Mouse (Mus musculus) macrophage (primary cell): ENCODE data around the gene Otud7a. TPM values are rescaled to one million over a fixed set of nuclear protein-coding genes. Genes with fewer than 3 reads are reported as not detected.

Experiments used
- H3K27ac ChIP-seq: fragments of 350-480 bp; formaldehyde crosslinking; 2 replicates; pipeline ENCODE4 v1.9.0; 2021
- H3K36me3 ChIP-seq: fragments of 350-480 bp; formaldehyde crosslinking; 2 replicates; pipeline ENCODE4 v1.9.0; 2021; ENCODE audit errors: inconsistent target
- H3K4me3 ChIP-seq: fragments of 350-480 bp; formaldehyde crosslinking; 2 replicates; pipeline ENCODE4 v1.9.0; 2021; ENCODE audit errors: inconsistent target
- H3K79me2 ChIP-seq: fragments of 350-480 bp; formaldehyde crosslinking; 2 replicates; pipeline ENCODE4 v1.9.0; 2021; ENCODE audit errors: inconsistent target
- WGBS: methylation state at CpG from one replicate; pipeline ENCODE4 v1.1.7; 2026; ENCODE audit warnings: inconsistent platforms; ENCODE audit not compliant: missing documents; 5-methylcytosine and 5-hydroxymethylcytosine counted together
- polyA plus RNA-seq: library from polyadenylated mRNA; stranded (reverse); fragments of 250-400 nt; gene quantifications from 3 replicates; pipeline ENCODE4 v1.2.4, GENCODE M21; 2018; ENCODE audit warnings: inconsistent platforms
- total RNA-seq, 78 experiments: library from RNA; depleted of rRNA; stranded (reverse); fragments of 250-400 nt; gene quantifications; 1 replicate in 9 of 78; 2 replicates in 24 of 78; 3 replicates in 43 of 78; 4 replicates in 2 of 78; pipeline ENCODE4 v1.2.4; 2018; ENCODE audit warnings: inconsistent platforms in 56 of 78

Gene Otud7a
- not detected for total RNA-seq (2018; cell fraction: chromatin; rRNA removed)
- total RNA-seq (2018; cell fraction: cytosol; rRNA removed), result not detected
- total RNA-seq (2018; cell fraction: nucleus; rRNA removed), result not detected
- polyA plus RNA-seq, result not detected in 3 replicates

- Histone ChIP-seq H3K27ac (no peak within 1 kb of the TSS), H3K36me3 (no peaks in the 10 kb centered on the region), H3K79me2 (no peaks in the 10 kb centered on the region), H3K4me3 (no peak within 1 kb of the TSS)
- whole genome bisulfite sequencing, result 3% methylated on average over 114 of the region's 123 CpGs
Measured at GRCm38 (mm10) chr7:63444484-63445345, at the start of gene Otud7a. Otud7a (plus strand) TSS chr7:63444751.

- H3K4me3 ChIP-seq, result no peak overlapping the region
- no peaks in the 10 kb centered on the region for H3K36me3 ChIP-seq
- H3K27ac ChIP-seq, result no peak overlapping the region
- H3K79me2 ChIP-seq, result no peaks in the 10 kb centered on the region
Measured at GRCm38 (mm10) chr7:63405988-63406387, 38.6 kb upstream of the Otud7a start.

DNA sequence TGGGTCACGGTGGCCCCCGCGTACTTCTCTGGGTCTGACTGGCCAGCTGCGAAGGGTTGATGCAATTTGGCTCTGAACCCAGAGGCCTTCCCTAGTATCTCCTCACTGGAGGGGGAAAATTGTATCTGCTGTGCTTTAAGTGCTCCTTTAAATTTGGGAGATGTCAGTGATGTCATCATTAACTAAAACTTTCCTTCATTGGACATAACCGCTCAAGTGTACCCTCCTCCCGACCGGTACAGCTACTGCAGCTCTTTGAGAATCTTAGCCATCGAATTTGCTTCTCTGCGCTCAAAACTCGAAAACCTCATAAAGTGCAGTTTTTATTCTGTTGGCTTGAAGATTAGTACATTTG lies 772 bp downstream of the Otud7a start:
- Histone ChIP-seq H3K4me3 (no peak overlapping the region), H3K36me3 (no peaks in the 10 kb centered on the region), H3K27ac (no peak overlapping the region), H3K79me2 (no peaks in the 10 kb centered on the region)
- WGBS, result 25% methylated on average over 9 of the region's 10 CpGs

DNA sequence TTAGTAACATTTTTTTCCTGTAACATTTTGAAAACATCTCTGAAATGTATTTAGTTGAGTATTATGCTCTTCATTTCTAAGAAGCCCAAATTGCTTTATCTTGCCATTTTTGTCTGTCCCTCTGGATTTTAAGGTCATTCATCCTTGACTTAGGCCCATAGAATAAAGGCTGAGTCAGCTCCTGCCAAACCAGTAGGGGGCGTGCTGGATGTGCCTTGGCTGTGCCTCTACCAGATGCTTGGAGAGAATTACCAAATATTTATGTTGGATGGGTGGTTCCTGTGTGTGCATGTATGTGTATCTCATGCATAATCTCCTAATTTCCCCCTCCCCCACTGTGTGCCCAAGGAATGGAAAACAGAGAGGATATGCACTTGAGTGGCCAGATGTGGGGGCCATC lies 2.4 kb downstream of the Otud7a start:
- H3K79me2 ChIP-seq, result no peaks in the 10 kb centered on the region
- H3K27ac ChIP-seq, result no peak overlapping the region
- no peaks in the 10 kb centered on the region for H3K36me3 ChIP-seq
- no peak overlapping the region for H3K4me3 ChIP-seq
- 50% methylated on average over 1 of the region's 1 CpGs for WGBS

DNA sequence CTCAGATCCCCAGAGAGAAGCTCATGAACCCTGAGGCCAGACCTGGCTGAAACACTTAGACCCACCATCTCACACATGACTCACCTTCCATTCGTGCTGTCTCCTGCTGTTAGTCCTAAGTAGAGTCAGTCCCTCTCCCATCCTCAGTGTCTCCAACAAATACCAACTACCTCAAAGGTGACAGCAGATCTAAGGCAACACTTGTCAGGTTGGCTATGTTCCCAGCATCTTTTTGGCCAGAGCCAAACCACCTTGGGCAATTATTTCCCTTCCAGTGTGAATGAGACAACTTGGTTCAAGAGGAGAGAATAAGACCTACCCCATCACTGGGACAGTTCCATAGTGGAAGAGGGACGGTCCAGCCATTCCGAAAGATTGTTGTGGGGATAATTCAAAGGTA lies 10.7 kb downstream of the Otud7a start:
- 80% methylated on average over 3 of the region's 3 CpGs for WGBS
- no peak overlapping the region for H3K4me3 ChIP-seq
- no peak overlapping the region for H3K27ac ChIP-seq
- H3K36me3 ChIP-seq, result no peaks in the 10 kb centered on the region
- no peaks in the 10 kb centered on the region for H3K79me2 ChIP-seq

DNA sequence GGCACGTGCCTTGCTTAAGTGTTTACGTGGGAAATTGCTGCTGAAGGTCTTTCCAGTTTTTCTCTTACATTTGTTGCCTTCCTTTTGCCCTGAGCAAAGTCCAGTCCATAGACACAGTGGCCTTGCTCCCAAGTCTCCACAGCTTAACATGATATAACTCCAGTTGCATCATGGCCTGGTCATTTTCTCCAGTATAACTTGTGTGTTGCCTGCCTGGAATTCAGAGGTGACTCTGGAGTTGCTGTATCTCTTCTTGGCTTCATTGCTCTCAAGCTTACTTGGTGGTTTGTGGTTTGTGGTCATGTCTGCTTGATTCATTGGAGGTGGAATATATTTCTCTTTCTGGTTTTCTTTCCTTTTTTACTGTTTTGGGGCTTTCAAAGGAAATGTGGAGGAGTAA lies 17.7 kb downstream of the Otud7a start:
- Histone ChIP-seq H3K36me3 (no peaks in the 10 kb centered on the region), H3K4me3 (no peak overlapping the region), H3K79me2 (no peaks in the 10 kb centered on the region), H3K27ac (no peak overlapping the region)
- 3% methylated on average over 2 of the region's 2 CpGs for WGBS

GRCm38 (mm10) chr7:63462684-63463083 lies 18.1 kb downstream of the Otud7a start:
- no peaks in the 10 kb centered on the region for H3K79me2 ChIP-seq
- 81% methylated on average over 2 of the region's 2 CpGs for WGBS
- H3K27ac ChIP-seq, result no peak overlapping the region
- no peaks in the 10 kb centered on the region for H3K36me3 ChIP-seq
- no peak overlapping the region for H3K4me3 ChIP-seq

- 86% methylated on average over 6 of the region's 6 CpGs for WGBS
- Histone ChIP-seq H3K79me2 (no peaks in the 10 kb centered on the region), H3K27ac (no peak overlapping the region)
Measured at GRCm38 (mm10) chr7:63466729-63467128, 22.2 kb downstream of the Otud7a start.

GRCm38 (mm10) chr7:63468258-63468657 lies 23.7 kb downstream of the Otud7a start:
- Histone ChIP-seq H3K36me3 (no peaks in the 10 kb centered on the region), H3K4me3 (no peak overlapping the region), H3K27ac (no peak overlapping the region), H3K79me2 (no peaks in the 10 kb centered on the region)
- 82% methylated on average over 3 of the region's 3 CpGs for WGBS

More at GRCm38 (mm10) chr7:63466729-63467128, 22.2 kb downstream of the Otud7a start:
- Histone ChIP-seq H3K4me3 (no peak overlapping the region), H3K36me3 (no peaks in the 10 kb centered on the region)

- Histone ChIP-seq H3K27ac (no peak overlapping the region), H3K4me3 (no peak overlapping the region), H3K79me2 (no peaks in the 10 kb centered on the region), H3K36me3 (no peaks in the 10 kb centered on the region)
- 77% methylated on average over 2 of the region's 2 CpGs for WGBS
Measured at GRCm38 (mm10) chr7:63483091-63483490, 38.5 kb downstream of the Otud7a start.

GRCm38 (mm10) chr7:63497051-63497547 lies 52.5 kb downstream of the Otud7a start:
- 78% methylated on average over 9 of the region's 9 CpGs for WGBS
- Histone ChIP-seq H3K4me3 (no peak overlapping the region), H3K27ac (no peak overlapping the region), H3K36me3 (no peaks in the 10 kb centered on the region), H3K79me2 (no peaks in the 10 kb centered on the region)

- Histone ChIP-seq H3K36me3 (no peaks in the 10 kb centered on the region), H3K27ac (no peak overlapping the region), H3K4me3 (no peak overlapping the region), H3K79me2 (no peaks in the 10 kb centered on the region)
- 35% methylated on average over 2 of the region's 2 CpGs for WGBS
Measured at GRCm38 (mm10) chr7:63504202-63504601, 59.7 kb downstream of the Otud7a start.

GRCm38 (mm10) chr7:63508079-63508478 lies 63.5 kb downstream of the Otud7a start:
- Histone ChIP-seq H3K27ac (no peak overlapping the region), H3K36me3 (no peaks in the 10 kb centered on the region), H3K79me2 (no peaks in the 10 kb centered on the region), H3K4me3 (no peak overlapping the region)
- WGBS, result 100% methylated on average over 2 of the region's 2 CpGs

- Histone ChIP-seq H3K36me3 (no peaks in the 10 kb centered on the region), H3K4me3 (no peak overlapping the region), H3K79me2 (no peaks in the 10 kb centered on the region), H3K27ac (no peak overlapping the region)
- 63% methylated on average over 1 of the region's 1 CpGs for WGBS
Measured at GRCm38 (mm10) chr7:63509825-63510224, 65.3 kb downstream of the Otud7a start.

DNA sequence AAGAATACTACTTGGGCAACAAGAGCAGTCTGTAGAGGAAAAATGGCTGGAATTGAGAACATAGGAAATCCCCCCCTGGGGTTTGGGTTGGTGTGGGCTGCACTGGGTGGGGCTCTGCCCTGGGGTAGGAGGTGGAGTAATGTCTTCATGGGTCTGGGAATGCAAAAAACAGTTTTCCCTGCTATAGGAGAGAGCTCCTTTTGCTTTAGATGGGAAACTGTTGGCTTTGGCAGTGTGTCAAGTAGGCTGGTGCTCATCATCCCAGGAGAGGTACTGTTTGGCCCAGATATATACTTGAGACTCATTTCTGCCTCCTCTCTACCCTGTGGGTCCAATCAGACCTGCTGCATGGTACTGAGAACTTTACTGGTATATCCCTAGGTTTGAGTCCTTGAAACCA lies 66.9 kb downstream of the Otud7a start:
- Histone ChIP-seq H3K79me2 (no peaks in the 10 kb centered on the region), H3K36me3 (no peaks in the 10 kb centered on the region), H3K27ac (no peak overlapping the region), H3K4me3 (no peak overlapping the region)
